In the genomic region with DNA sequence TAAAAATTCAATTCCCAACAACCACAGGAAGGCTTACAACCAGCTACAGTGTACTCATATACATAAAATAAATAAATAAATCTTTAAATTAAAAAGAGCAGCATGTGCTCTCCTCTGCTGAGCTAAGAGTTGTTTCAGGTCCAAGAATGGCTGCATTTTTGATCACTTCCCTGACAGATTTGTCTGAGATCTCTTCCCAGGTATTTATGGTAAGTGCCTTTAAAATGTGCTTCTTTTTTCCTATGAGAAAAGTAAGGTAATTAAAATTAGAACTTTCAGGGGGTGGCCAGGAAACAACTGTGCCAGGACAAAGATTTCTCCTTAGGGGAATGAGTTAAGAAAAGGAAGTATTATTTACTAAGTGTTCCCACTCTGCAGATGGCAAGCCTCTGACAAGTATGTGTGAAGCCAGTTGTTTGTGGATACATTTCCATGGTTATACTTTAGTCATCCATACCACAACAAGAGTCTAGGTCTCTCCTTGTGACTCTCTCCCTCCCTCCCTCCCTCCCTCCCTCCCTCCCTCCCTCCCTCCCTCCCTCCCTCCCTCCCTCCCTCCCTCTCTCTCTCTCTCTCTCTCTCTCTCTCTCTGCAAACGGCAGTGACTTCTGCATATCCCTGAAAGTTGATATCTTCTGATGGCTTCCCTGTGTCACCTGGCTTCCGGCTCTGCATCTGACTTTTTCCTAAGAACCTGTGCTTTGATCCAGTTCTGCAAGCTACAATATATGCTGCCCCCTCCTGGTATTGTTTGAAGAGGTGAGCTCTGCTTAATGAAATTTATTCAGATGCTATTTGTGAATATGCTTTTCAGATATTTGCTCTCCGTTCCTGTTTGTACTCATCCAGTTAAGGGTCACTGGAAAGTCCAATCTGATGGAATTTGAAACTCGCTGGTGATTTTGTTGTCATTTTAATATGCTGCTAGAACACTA, we compare ENCODE assay signal across 11 mouse cellular contexts. TPM values are rescaled to one million over a fixed set of nuclear protein-coding genes. Genes with fewer than 3 reads are reported as not detected.
A peak's percentile ranks its signal among the peaks of the same experiment; 100 is the strongest.
DNase-seq lines count a peak whose midpoint lies in the region; ATAC-seq and TF ChIP-seq lines count a peak whose summit lies in the region.
"Had no signal": no experiment of that assay in that cellular context is flagged by ENCODE, and none has a peak within 500 bp of the region (broad histone marks: within the 10 kb centered on the region; RNA-seq: fewer than 3 reads in every experiment).

No protein-coding gene starts in this region.

- peak; percentile 47 to 72 for DNase-seq in heart, adult 18-20 months
- DNase-seq in heart, adult 11 months: no peak
- peak; percentile 74 for DNase-seq in lung, embryonic 14.5 days
- DNase-seq in lung, adult 2 months: no peak
- DNase-seq in NIH3T3 (ENCODE audit: low read depth): peak; percentile 73
- DNase-seq in lung, postnatal 36 days: peak; percentile 79
- DNase-seq in frontal cortex, postnatal 10 days (ENCODE audit: low spot score in 2 of 2): no peak
- DNase-seq: adrenal gland, adult 8-10 months had no signal

- H3K4me3 ChIP-seq in lung, embryonic 14.5 days (ENCODE audit: low read depth, low read length): no peak overlapping the region
- no peak overlapping the region for H3K4me3 ChIP-seq in lung, adult 2 months (replicated peaks; ENCODE audit: extremely low read depth, low read depth, low read length)
- H3K4me3 ChIP-seq in intestine, embryonic 16.5 days (ENCODE audit: low read length): no peak overlapping the region
- H3K4me3 ChIP-seq: midbrain, embryonic 12.5 days; stomach, embryonic 15.5 days had no signal

- no peak overlapping the region for H3K4me2 ChIP-seq in lung, embryonic 14.5 days
- H3K4me2 ChIP-seq in intestine, embryonic 16.5 days (ENCODE audit: low read depth, low read length): no peak overlapping the region
- H3K4me2 ChIP-seq: midbrain, embryonic 12.5 days; stomach, embryonic 15.5 days had no signal

- no peaks in the 10 kb centered on the region for H3K36me3 ChIP-seq in lung, embryonic 14.5 days (ENCODE audit: insufficient read depth)
- H3K36me3 ChIP-seq in intestine, embryonic 16.5 days (ENCODE audit: control insufficient read depth, insufficient read depth, low read length): no peaks in the 10 kb centered on the region
- H3K36me3 ChIP-seq: midbrain, embryonic 12.5 days; stomach, embryonic 15.5 days had no signal

- H3K27ac ChIP-seq in lung, embryonic 14.5 days (ENCODE audit: low read depth): no peak overlapping the region
- no peak overlapping the region for H3K27ac ChIP-seq in intestine, embryonic 16.5 days (ENCODE audit: low read length)
- H3K27ac ChIP-seq: midbrain, embryonic 12.5 days; stomach, embryonic 15.5 days had no signal

- H3K9ac ChIP-seq in lung, embryonic 14.5 days: no peak overlapping the region
- H3K9ac ChIP-seq in intestine, embryonic 16.5 days (ENCODE audit: low read depth, low read length): no peak overlapping the region
- H3K9ac ChIP-seq: midbrain, embryonic 12.5 days; stomach, embryonic 15.5 days had no signal

- no peaks in the 10 kb centered on the region for H3K4me1 ChIP-seq in lung, embryonic 14.5 days (ENCODE audit: insufficient read depth)
- no peaks in the 10 kb centered on the region for H3K4me1 ChIP-seq in lung, adult 2 months (ENCODE audit: control insufficient read depth, insufficient read depth, low read length)
- no peaks in the 10 kb centered on the region for H3K4me1 ChIP-seq in intestine, embryonic 16.5 days (ENCODE audit: control insufficient read depth, insufficient read depth, low read length)
- H3K4me1 ChIP-seq: midbrain, embryonic 12.5 days; stomach, embryonic 15.5 days had no signal

- WGBS in lung, embryonic 14.5 days: 14% methylated on average over 4 of the region's 4 CpGs
- 11% methylated on average over 4 of the region's 4 CpGs for WGBS in lung, adult 2 months
- 29% methylated on average over 4 of the region's 4 CpGs for WGBS in intestine, embryonic 16.5 days

- H3K9me3 ChIP-seq in lung, embryonic 14.5 days (ENCODE audit: low read depth, low read length): no peaks in the 10 kb centered on the region
- no peaks in the 10 kb centered on the region for H3K9me3 ChIP-seq in intestine, embryonic 16.5 days (ENCODE audit: control insufficient read depth, low read length)
- H3K9me3 ChIP-seq: midbrain, embryonic 12.5 days; stomach, embryonic 15.5 days had no signal

- no peak for TF ChIP-seq POLR2A in lung, adult 2 months (IDR thresholded peaks at IDR 0.05; ENCODE audit: borderline replicate concordance, extremely low read depth, low read depth, low read length)

- H3K27me3 ChIP-seq in lung, embryonic 14.5 days (ENCODE audit: insufficient read depth, low read length): no peaks in the 10 kb centered on the region
- no peaks in the 10 kb centered on the region for H3K27me3 ChIP-seq in intestine, embryonic 16.5 days (replicated peaks; ENCODE audit: control insufficient read depth, insufficient read depth, low read length)
- H3K27me3 ChIP-seq: midbrain, embryonic 12.5 days; stomach, embryonic 15.5 days had no signal

- no peak for ATAC-seq in lung, embryonic 14.5 days (ENCODE audit: insufficient read depth)
- no peak for ATAC-seq in intestine, embryonic 16.5 days

- TF ChIP-seq CTCF in lung, embryonic 14.5 days (IDR thresholded peaks at IDR 0.05; ENCODE audit: low read depth): peak; percentile 54
- no peak for TF ChIP-seq CTCF in lung, adult 2 months (IDR thresholded peaks at IDR 0.05; ENCODE audit: insufficient read depth, low read length)

RNA-seq across cellular contexts. Expression of gene Nfkb1, which starts 21.9 kb away (rescaled TPM):
- 10 to 100 TPM; 30.7 to 33.0 TPM for total RNA-seq in heart, adult 18-20 months (2021)
- polyA plus RNA-seq in lung, embryonic 14.5 days (2014; fragmentation: Nextera tagmentation; extraction: Ambion mirVana): 34.4 and 34.8 TPM in 2 replicates
- polyA plus RNA-seq in lung, adult 2 months (2012; rRNA removed): 114 and 126 TPM in 2 replicates
- polyA plus RNA-seq in intestine, embryonic 16.5 days (2015; fragmentation: Nextera tagmentation; extraction: Ambion mirVana): 13.7 and 14.3 TPM in 2 replicates

Comparison
In these comparisons a context has a peak if more than half of its experiments do, and no peak if none do; other contexts are left out.
1. DNase-seq: peak in heart, adult 18-20 months (2 of 2), lung, embryonic 14.5 days (single experiment), NIH3T3 (single experiment) and lung, postnatal 36 days (single experiment); none in heart, adult 11 months (single experiment), lung, adult 2 months (single experiment) and frontal cortex, postnatal 10 days (0 of 2).